Mouse (Mus musculus): Measurements from ENCODE around the gene Cdhr3.

DNA sequence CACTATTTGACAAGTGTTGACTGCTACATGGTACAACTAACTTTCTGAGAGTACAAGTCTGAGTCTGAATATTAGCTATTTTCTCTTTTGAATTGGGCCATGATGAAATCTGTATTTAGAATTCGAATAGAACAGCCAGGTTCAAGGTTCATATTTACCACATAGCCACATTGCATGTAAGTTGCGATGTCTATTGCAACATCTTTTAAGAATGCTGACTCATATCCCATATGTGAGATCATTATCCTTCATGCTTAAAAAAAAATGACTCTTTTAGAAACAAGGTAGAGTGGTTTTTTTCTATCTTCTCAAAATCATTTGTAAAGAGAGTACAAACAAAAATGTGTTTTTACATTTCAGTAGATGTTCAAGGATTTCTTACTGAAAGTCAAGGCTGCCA, 51.9 kb downstream of the Cdhr3 start:
- TF ChIP-seq EP300 (IDR thresholded peaks at IDR 0.05; ENCODE audit: low read depth), result no peak
- TF ChIP-seq CTCF (IDR thresholded peaks at IDR 0.05; ENCODE audit: low read depth), result no peak

Measured in liver, embryonic 14.5 days (tissue).